Mouse (Mus musculus): ENCODE data around the gene Galnt13. TPM values are rescaled to one million over a fixed set of nuclear protein-coding genes. Genes with fewer than 3 reads are reported as not detected.

Galnt13 gene
- 0.92 and 1.5 TPM in 2 replicates for polyA plus RNA-seq (2015; fragmentation: Nextera tagmentation; extraction: Ambion mirVana)

- Histone ChIP-seq H3K27me3 (peaks cover 32% of the 10 kb centered on the region), H3K4me3 (replicated peaks) (peak within 1 kb of the TSS; percentile 48), H3K27ac (replicated peaks) (no peak within 1 kb of the TSS), H3K4me2 (replicated peaks) (peak within 1 kb of the TSS; percentile 89), H3K36me3 (no peaks in the 10 kb centered on the region), H3K9ac (no peak within 1 kb of the TSS), H3K9me3 (replicated peaks) (no peaks in the 10 kb centered on the region), H3K4me1 (peaks cover 17% of the 10 kb centered on the region)
- ATAC-seq (ENCODE audit: insufficient number of reproducible peaks, low FRiP score, low TSS enrichment, low read depth) = peak; percentile 78
- under 1% methylated on average over 81 of the region's 81 CpGs for WGBS
Observed at GRCm38 (mm10) chr2:54435937-54436735, at the start of gene Galnt13. Galnt13 (plus strand) TSS chr2:54436317.

GRCm38 (mm10) chr2:54431060-54431459 lies 5.1 kb upstream of the Galnt13 start:
- ATAC-seq (ENCODE audit: insufficient number of reproducible peaks, low FRiP score, low TSS enrichment, low read depth) = no peak
- WGBS = 44% methylated on average over 2 of the region's 2 CpGs
- Histone ChIP-seq H3K4me1 (peaks cover 4% of the 10 kb centered on the region), H3K4me2 (replicated peaks) (no peak overlapping the region), H3K9ac (no peak overlapping the region), H3K27ac (replicated peaks) (no peak overlapping the region), H3K9me3 (replicated peaks) (no peaks in the 10 kb centered on the region), H3K36me3 (no peaks in the 10 kb centered on the region), H3K4me3 (replicated peaks) (no peak overlapping the region), H3K27me3 (peaks cover 9% of the 10 kb centered on the region)

GRCm38 (mm10) chr2:54435380-54435779 lies 737 bp upstream of the Galnt13 start:
- Histone ChIP-seq H3K4me2 (replicated peaks) (peak overlapping the region; percentile 89), H3K27me3 (peaks cover 32% of the 10 kb centered on the region), H3K27ac (replicated peaks) (no peak overlapping the region), H3K9ac (no peak overlapping the region), H3K9me3 (replicated peaks) (no peaks in the 10 kb centered on the region), H3K4me1 (peaks cover 17% of the 10 kb centered on the region), H3K36me3 (no peaks in the 10 kb centered on the region), H3K4me3 (replicated peaks) (0 out of 2 replicates have a peak overlapping the region, but pooled peaks have one; percentile 48)
- whole genome bisulfite sequencing = 45% methylated on average over 10 of the region's 10 CpGs
- ATAC-seq (ENCODE audit: insufficient number of reproducible peaks, low FRiP score, low TSS enrichment, low read depth) = no peak

- Histone ChIP-seq H3K9me3 (replicated peaks) (no peaks in the 10 kb centered on the region), H3K9ac (no peak overlapping the region), H3K4me3 (replicated peaks) (peak overlapping the region; percentile 48), H3K4me2 (replicated peaks) (peak overlapping the region; percentile 89), H3K36me3 (no peaks in the 10 kb centered on the region), H3K4me1 (peaks cover 17% of the 10 kb centered on the region), H3K27me3 (peaks cover 32% of the 10 kb centered on the region), H3K27ac (replicated peaks) (no peak overlapping the region)
- ATAC-seq (ENCODE audit: insufficient number of reproducible peaks, low FRiP score, low TSS enrichment, low read depth) = peak; percentile 32; the same call in 1 of the 2 replicates
- under 1% methylated on average over 35 of the region's 42 CpGs for WGBS
Observed at GRCm38 (mm10) chr2:54436736-54437500, 801 bp downstream of the Galnt13 start.

- Histone ChIP-seq H3K36me3 (no peaks in the 10 kb centered on the region), H3K9me3 (replicated peaks) (no peaks in the 10 kb centered on the region), H3K4me3 (replicated peaks) (peak overlapping the region; percentile 48; the same call in 1 of the 2 replicates), H3K27ac (replicated peaks) (no peak overlapping the region), H3K9ac (no peak overlapping the region), H3K4me2 (replicated peaks) (peak overlapping the region; percentile 89), H3K27me3 (peaks cover 32% of the 10 kb centered on the region), H3K4me1 (peaks cover 17% of the 10 kb centered on the region)
- 5% methylated on average over 9 of the region's 9 CpGs for WGBS
- ATAC-seq (ENCODE audit: insufficient number of reproducible peaks, low FRiP score, low TSS enrichment, low read depth) = no peak
Observed at GRCm38 (mm10) chr2:54437501-54437830, 1.3 kb downstream of the Galnt13 start.

- 80% methylated on average over 9 of the region's 9 CpGs for WGBS
- Histone ChIP-seq H3K9me3 (replicated peaks) (no peaks in the 10 kb centered on the region), H3K4me1 (no peaks in the 10 kb centered on the region), H3K4me3 (replicated peaks) (no peak overlapping the region), H3K9ac (no peak overlapping the region), H3K27me3 (peaks cover 5% of the 10 kb centered on the region), H3K4me2 (replicated peaks) (no peak overlapping the region), H3K36me3 (no peaks in the 10 kb centered on the region), H3K27ac (replicated peaks) (no peak overlapping the region)
- ATAC-seq (ENCODE audit: insufficient number of reproducible peaks, low FRiP score, low TSS enrichment, low read depth) = no peak
Observed at GRCm38 (mm10) chr2:54442734-54443500, 6.8 kb downstream of the Galnt13 start.

GRCm38 (mm10) chr2:54483426-54483825 lies 47.3 kb downstream of the Galnt13 start:
- no peak for ATAC-seq (ENCODE audit: insufficient number of reproducible peaks, low FRiP score, low TSS enrichment, low read depth)

GRCm38 (mm10) chr2:54522989-54523388 lies 86.9 kb downstream of the Galnt13 start:
- Histone ChIP-seq H3K9me3 (replicated peaks) (no peaks in the 10 kb centered on the region), H3K36me3 (no peaks in the 10 kb centered on the region), H3K27me3 (no peaks in the 10 kb centered on the region), H3K4me3 (replicated peaks) (no peak overlapping the region), H3K9ac (no peak overlapping the region), H3K4me2 (replicated peaks) (no peak overlapping the region), H3K4me1 (no peaks in the 10 kb centered on the region), H3K27ac (replicated peaks) (no peak overlapping the region)
- no peak for ATAC-seq (ENCODE audit: insufficient number of reproducible peaks, low FRiP score, low TSS enrichment, low read depth)
- WGBS = 87% methylated on average over 3 of the region's 3 CpGs

More at GRCm38 (mm10) chr2:54483426-54483825, 47.3 kb downstream of the Galnt13 start:
- Histone ChIP-seq H3K9ac (no peak overlapping the region), H3K4me1 (no peaks in the 10 kb centered on the region), H3K4me2 (replicated peaks) (no peak overlapping the region), H3K36me3 (no peaks in the 10 kb centered on the region), H3K27me3 (no peaks in the 10 kb centered on the region), H3K4me3 (replicated peaks) (no peak overlapping the region), H3K9me3 (replicated peaks) (no peaks in the 10 kb centered on the region), H3K27ac (replicated peaks) (no peak overlapping the region)
- 66% methylated on average over 5 of the region's 5 CpGs for WGBS

- Histone ChIP-seq H3K9ac (no peak overlapping the region), H3K27ac (replicated peaks) (no peak overlapping the region), H3K4me1 (no peaks in the 10 kb centered on the region), H3K27me3 (no peaks in the 10 kb centered on the region), H3K4me3 (replicated peaks) (no peak overlapping the region), H3K9me3 (replicated peaks) (no peaks in the 10 kb centered on the region), H3K4me2 (replicated peaks) (no peak overlapping the region), H3K36me3 (no peaks in the 10 kb centered on the region)
- ATAC-seq (ENCODE audit: insufficient number of reproducible peaks, low FRiP score, low TSS enrichment, low read depth) = no peak
- 67% methylated on average over 3 of the region's 3 CpGs for WGBS
Observed at GRCm38 (mm10) chr2:54527073-54527472, 91.0 kb downstream of the Galnt13 start.

- H3K9ac ChIP-seq = no peak overlapping the region
- H3K27ac ChIP-seq (replicated peaks) = no peak overlapping the region
- no peaks in the 10 kb centered on the region for H3K27me3 ChIP-seq
- no peaks in the 10 kb centered on the region for H3K9me3 ChIP-seq (replicated peaks)
- ATAC-seq (ENCODE audit: insufficient number of reproducible peaks, low FRiP score, low TSS enrichment, low read depth) = no peak
- H3K4me3 ChIP-seq (replicated peaks) = no peak overlapping the region
- WGBS = 76% methylated on average over 10 of the region's 10 CpGs
- H3K36me3 ChIP-seq = no peaks in the 10 kb centered on the region
- no peak overlapping the region for H3K4me2 ChIP-seq (replicated peaks)
- no peaks in the 10 kb centered on the region for H3K4me1 ChIP-seq
Observed at GRCm38 (mm10) chr2:54558357-54559153, 122.4 kb downstream of the Galnt13 start.
